Mouse (Mus musculus) gastrocnemius, adult 8-10 months (tissue): ENCODE measurements around the gene Stpg3. TPM values are rescaled to one million over a fixed set of nuclear protein-coding genes. Genes with fewer than 3 reads are reported as not detected.

Experiments used
- DNase-seq, 2 experiments: peaks; one replicate each; pipeline ENCODE4 v3.0.0; 2022; ENCODE audit warnings: low spot score in 2 of 2
- total RNA-seq, 4 experiments: library from RNA; stranded (reverse); gene quantifications; 2 replicates each; pipeline ENCODE4 v1.2.4; 2022

Stpg3 gene
- total RNA-seq, 4 experiments from 2014 or later = not detected

- DNase-seq = no peak
Observed at GRCm38 (mm10) chr2:25210686-25211085, 3.8 kb downstream of the Stpg3 start.

- DNase-seq = no peak
Observed at GRCm38 (mm10) chr2:25207593-25207992, 6.8 kb downstream of the Stpg3 start.

GRCm38 (mm10) chr2:25203631-25204214, 10.7 kb downstream of the Stpg3 start:
- no peak for DNase-seq

- DNase-seq = no peak
Observed at GRCm38 (mm10) chr2:25200631-25201030, 13.8 kb downstream of the Stpg3 start.

- no peak for DNase-seq
Observed at GRCm38 (mm10) chr2:25197946-25198345, 16.5 kb downstream of the Stpg3 start.

GRCm38 (mm10) chr2:25197191-25197590, 17.2 kb downstream of the Stpg3 start:
- DNase-seq = no peak

GRCm38 (mm10) chr2:25196172-25196954, 18.1 kb downstream of the Stpg3 start, which contains the start of gene Tor4a:
Gene Tor4a (minus strand): TSS chr2:25196886.
- DNase-seq = peak; percentile 39 to 59

GRCm38 (mm10) chr2:25195211-25196156, 19.0 kb downstream of the Stpg3 start:
- DNase-seq = no peak

GRCm38 (mm10) chr2:25194486-25195171, 19.8 kb downstream of the Stpg3 start:
- no peak for DNase-seq

- no peak for DNase-seq
Observed at GRCm38 (mm10) chr2:25194006-25194405, 20.4 kb downstream of the Stpg3 start.

- DNase-seq = peak; percentile 69 to 80
Observed at GRCm38 (mm10) chr2:25193330-25193770, 21.1 kb downstream of the Stpg3 start.

- DNase-seq = no peak
Observed at GRCm38 (mm10) chr2:25187841-25188240, 26.6 kb downstream of the Stpg3 start.

- no peak for DNase-seq
Observed at GRCm38 (mm10) chr2:25186575-25186930, 27.9 kb downstream of the Stpg3 start.

- no peak for DNase-seq
Observed at GRCm38 (mm10) chr2:25185625-25186574, 28.5 kb downstream of the Stpg3 start.

- no peak for DNase-seq
Observed at GRCm38 (mm10) chr2:25184496-25184895, 29.9 kb downstream of the Stpg3 start.

GRCm38 (mm10) chr2:25183336-25183735, 31.1 kb downstream of the Stpg3 start:
- no peak for DNase-seq

GRCm38 (mm10) chr2:25182664-25183063, 31.8 kb downstream of the Stpg3 start:
- no peak for DNase-seq

GRCm38 (mm10) chr2:25181891-25182397, 32.5 kb downstream of the Stpg3 start:
- DNase-seq = no peak

GRCm38 (mm10) chr2:25180973-25181890, 33.2 kb downstream of the Stpg3 start:
- no peak for DNase-seq
